17 mouse cellular contexts compared by ENCODE assay signal in the genomic region with DNA sequence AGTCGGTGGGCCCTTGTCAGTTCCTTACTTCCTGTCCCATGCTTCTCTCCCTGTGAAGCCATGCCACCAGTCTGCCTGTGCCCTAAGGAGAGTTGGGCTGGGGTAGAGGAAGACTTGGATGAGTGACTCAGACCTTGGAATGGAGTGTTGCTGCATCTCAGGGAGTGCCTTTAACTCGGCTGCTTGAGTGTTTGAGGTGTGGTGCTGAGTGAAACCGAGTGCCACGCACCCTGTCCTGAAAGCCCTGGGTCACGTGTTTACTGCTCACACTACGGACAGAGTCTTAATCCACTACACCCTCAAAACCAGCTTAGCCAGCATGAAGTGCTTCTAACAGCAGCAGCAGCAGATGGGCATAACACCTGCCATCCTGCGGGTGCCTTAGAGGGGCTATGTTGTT. TPM values are rescaled to one million over a fixed set of nuclear protein-coding genes. Genes with fewer than 3 reads are reported as not detected.
"Had no signal": no experiment of that assay in that cellular context is flagged by ENCODE, and none has a peak within 500 bp of the region (broad histone marks: within the 10 kb centered on the region; RNA-seq: fewer than 3 reads in every experiment).

No protein-coding gene starts in this region.

- H3K27me3 ChIP-seq: liver, embryonic 15.5 days; lung, embryonic 15.5 days; midbrain, embryonic 15.5 days; neural tube, embryonic 12.5 days had no signal

- ATAC-seq: midbrain, embryonic 15.5 days had no signal

- H3K4me1 ChIP-seq: limb, embryonic 10.5 days; liver, embryonic 15.5 days; lung, embryonic 15.5 days; midbrain, embryonic 15.5 days; neural tube, embryonic 12.5 days had no signal

- H3K9me3 ChIP-seq: limb, embryonic 10.5 days; liver, embryonic 15.5 days; lung, embryonic 15.5 days; midbrain, embryonic 15.5 days; neural tube, embryonic 12.5 days had no signal

- H3K4me2 ChIP-seq: liver, embryonic 11.5 days; liver, embryonic 15.5 days; lung, embryonic 15.5 days; midbrain, embryonic 11.5 days; midbrain, embryonic 15.5 days; neural tube, embryonic 12.5 days had no signal

- H3K36me3 ChIP-seq: limb, embryonic 10.5 days; liver, embryonic 15.5 days; lung, embryonic 15.5 days; midbrain, embryonic 15.5 days; neural tube, embryonic 12.5 days had no signal

- H3K9ac ChIP-seq: liver, embryonic 15.5 days; lung, embryonic 15.5 days; midbrain, embryonic 15.5 days; neural tube, embryonic 12.5 days had no signal

- DNase-seq: kidney, adult 11 months; kidney, postnatal 14 days; spleen, adult 18-20 months; thymus, postnatal 36 days had no signal

- H3K4me3 ChIP-seq: left cerebral cortex, adult 2 months; limb, embryonic 10.5 days; liver, embryonic 15.5 days; lung, embryonic 15.5 days; midbrain, embryonic 15.5 days; neural tube, embryonic 12.5 days had no signal

- H3K27ac ChIP-seq: left cerebral cortex, adult 2 months; limb, embryonic 10.5 days; liver, embryonic 15.5 days; lung, embryonic 15.5 days; midbrain, embryonic 15.5 days; neural tube, embryonic 12.5 days had no signal

RNA-seq across cellular contexts. Expression of a gene that starts 30.5 kb away (rescaled TPM):
- polyA plus RNA-seq: kidney, embryonic 14.5 days; large intestine, adult 2 months; limb, embryonic 10.5 days; limb, embryonic 14.5 days; liver, embryonic 11.5 days; liver, embryonic 15.5 days; lung, embryonic 15.5 days; midbrain, embryonic 11.5 days; midbrain, embryonic 15.5 days; neural tube, embryonic 12.5 days; stomach, embryonic 14.5 days; thymus, postnatal 0 days had no signal
